In the genomic region with DNA sequence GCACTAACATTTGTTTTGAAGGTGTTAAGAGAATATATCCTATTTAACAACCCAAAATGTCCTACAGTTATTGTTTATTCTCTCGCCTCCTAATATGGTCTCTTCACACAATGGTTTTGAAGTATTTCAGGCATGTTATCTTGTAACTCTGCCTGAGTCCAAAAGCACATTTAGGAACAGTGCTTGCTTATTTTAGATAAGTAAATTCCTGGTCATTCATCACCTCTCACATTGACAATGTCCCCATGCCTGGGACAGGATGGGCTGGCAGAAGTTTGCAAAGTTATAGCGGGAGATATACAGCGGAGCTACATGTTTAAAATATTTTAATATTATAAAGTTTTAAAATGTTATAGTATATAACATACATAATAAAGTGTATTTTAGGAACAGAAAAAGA, we compare ENCODE assay signal across 29 mouse cellular contexts.
DNase-seq lines count a peak whose midpoint lies in the region; ATAC-seq and TF ChIP-seq lines count a peak whose summit lies in the region.
"Had no signal": no experiment of that assay in that cellular context is flagged by ENCODE, and none has a peak within 500 bp of the region (broad histone marks: within the 10 kb centered on the region; RNA-seq: fewer than 3 reads in every experiment).

No protein-coding gene starts in this region.

- ATAC-seq in heart, embryonic 12.5 days (ENCODE audit: insufficient number of reproducible peaks, low FRiP score) = no peak
- no peak for ATAC-seq in kidney, postnatal 0 days (replicated peaks; ENCODE audit: low FRiP score, low read depth)
- no peak for ATAC-seq in CD4-positive, CD25-positive, alpha-beta regulatory T cell, adult 4 months
- ATAC-seq: forebrain, embryonic 14.5 days; hindbrain, postnatal 0 days; inflammation-experienced regulatory T-cells, adult 6 months; intestine, embryonic 16.5 days; Patski had no signal

- WGBS in heart, embryonic 12.5 days = 12% methylated on average over 3 of the region's 3 CpGs
- 84% methylated on average over 3 of the region's 3 CpGs for WGBS in kidney, postnatal 0 days

- no peak for TF ChIP-seq CTCF in kidney, postnatal 0 days (IDR thresholded peaks at IDR 0.05; ENCODE audit: low read depth)

- no peak overlapping the region for H3K4me3 ChIP-seq in heart, embryonic 12.5 days
- H3K4me3 ChIP-seq in kidney, postnatal 0 days (replicated peaks; ENCODE audit: low read depth, low read length) = no peak overlapping the region
- H3K4me3 ChIP-seq: embryonic facial prominence, embryonic 12.5 days; embryonic facial prominence, embryonic 15.5 days; gastrocnemius, adult 2 months had no signal

- H3K9me3 ChIP-seq in heart, embryonic 12.5 days (replicated peaks) = no peaks in the 10 kb centered on the region
- no peaks in the 10 kb centered on the region for H3K9me3 ChIP-seq in kidney, postnatal 0 days (replicated peaks; ENCODE audit: low read length)
- H3K9me3 ChIP-seq: embryonic facial prominence, embryonic 12.5 days; embryonic facial prominence, embryonic 15.5 days; G1E had no signal

- H3K4me1 ChIP-seq in heart, embryonic 12.5 days (replicated peaks) = peaks cover 17% of the 10 kb centered on the region
- H3K4me1 ChIP-seq in kidney, postnatal 0 days (replicated peaks; ENCODE audit: insufficient read depth, low read length) = no peaks in the 10 kb centered on the region
- H3K4me1 ChIP-seq: embryonic facial prominence, embryonic 12.5 days; embryonic facial prominence, embryonic 15.5 days had no signal

- no peak overlapping the region for H3K4me2 ChIP-seq in heart, embryonic 12.5 days
- H3K4me2 ChIP-seq in kidney, postnatal 0 days (ENCODE audit: low read length) = no peak overlapping the region
- H3K4me2 ChIP-seq: embryonic facial prominence, embryonic 12.5 days; embryonic facial prominence, embryonic 15.5 days; hindbrain, embryonic 14.5 days had no signal

- no peaks in the 10 kb centered on the region for H3K36me3 ChIP-seq in heart, embryonic 12.5 days
- H3K36me3 ChIP-seq in kidney, postnatal 0 days (ENCODE audit: insufficient read depth, low read length) = no peaks in the 10 kb centered on the region
- H3K36me3 ChIP-seq: embryonic facial prominence, embryonic 12.5 days; embryonic facial prominence, embryonic 15.5 days; G1E had no signal

- no peak overlapping the region for H3K27ac ChIP-seq in heart, embryonic 12.5 days (ENCODE audit: poor library complexity, severe bottlenecking)
- no peak overlapping the region for H3K27ac ChIP-seq in kidney, postnatal 0 days
- H3K27ac ChIP-seq: embryonic facial prominence, embryonic 12.5 days; embryonic facial prominence, embryonic 15.5 days; gastrocnemius, adult 2 months; hindbrain, embryonic 14.5 days; hindbrain, postnatal 0 days had no signal

- no peaks in the 10 kb centered on the region for H3K27me3 ChIP-seq in heart, embryonic 12.5 days (replicated peaks)
- H3K27me3 ChIP-seq in kidney, postnatal 0 days (ENCODE audit: insufficient read depth, low read length) = no peaks in the 10 kb centered on the region
- H3K27me3 ChIP-seq: CH12.LX; embryonic facial prominence, embryonic 12.5 days; embryonic facial prominence, embryonic 15.5 days; Patski had no signal

- intact Hi-C loops in heart, postnatal 36 days (cut with DNase I) = loop anchor here (2.0 kb wide), 1 partner anchor 364 kb away; no protein-coding TSS in a partner anchor

- no peak overlapping the region for H3K9ac ChIP-seq in heart, embryonic 12.5 days
- H3K9ac ChIP-seq in kidney, postnatal 0 days (ENCODE audit: low read depth, low read length) = no peak overlapping the region
- H3K9ac ChIP-seq: embryonic facial prominence, embryonic 12.5 days; embryonic facial prominence, embryonic 15.5 days; forebrain, postnatal 0 days; hindbrain, embryonic 14.5 days had no signal

- peak; percentile 29 to 31 for DNase-seq in heart, adult 18-20 months
- peak; percentile 27 to 28 for DNase-seq in heart, adult 9 months (ENCODE audit: low spot score in 2 of 2)
- DNase-seq in heart, postnatal 36 days = no peak
- DNase-seq in kidney, postnatal 0 days (ENCODE audit: low spot score) = peak; percentile 13
- DNase-seq in kidney, postnatal 36 days = no peak
- peak; percentile 22 for DNase-seq in heart, postnatal 4 days
- DNase-seq: adrenal gland, adult 2 months; adrenal gland, postnatal 14 days; cerebellum, adult 11 months; cerebellum, adult 2 months; cerebellum, adult 9-11 months; cerebellum, postnatal 25 days; forebrain, postnatal 0 days; gastrocnemius, adult 2 months; gastrocnemius, postnatal 14 days; kidney, adult 18-20 months; kidney, adult 9 months had no signal

Comparison
In these comparisons a context has a peak if more than half of its experiments do, and no peak if none do; other contexts are left out.
1. DNase-seq: peak in heart, adult 18-20 months (2 of 2), heart, adult 9 months (2 of 2), kidney, postnatal 0 days (single experiment) and heart, postnatal 4 days (single experiment); none in heart, postnatal 36 days (0 of 2) and kidney, postnatal 36 days (0 of 2).